In the genomic region with DNA sequence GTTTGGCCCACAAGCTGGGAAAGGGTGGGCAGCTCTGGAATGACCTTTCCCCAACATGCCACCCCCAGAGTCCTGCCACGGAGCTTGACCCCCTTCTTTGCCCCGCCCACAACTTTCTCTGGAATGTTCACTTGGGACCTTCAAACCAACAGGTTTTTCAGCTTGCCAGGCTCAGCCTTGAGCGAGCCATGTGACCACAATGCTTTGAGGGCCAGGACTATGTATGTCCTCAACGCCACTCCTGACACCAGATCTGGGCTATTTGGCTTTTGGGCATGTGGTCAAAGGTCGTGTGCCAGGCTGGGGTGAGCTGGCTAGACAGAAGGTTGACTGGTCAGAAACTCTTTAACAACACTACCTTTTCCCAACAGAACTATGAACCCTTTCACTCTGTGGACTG, we compare ENCODE assay signal across 14 mouse cellular contexts. TPM values are rescaled to one million over a fixed set of nuclear protein-coding genes. Genes with fewer than 3 reads are reported as not detected.
A peak's percentile ranks its signal among the peaks of the same experiment; 100 is the strongest.
DNase-seq lines count a peak whose midpoint lies in the region; ATAC-seq and TF ChIP-seq lines count a peak whose summit lies in the region.
"Had no signal": no experiment of that assay in that cellular context is flagged by ENCODE, and none has a peak within 500 bp of the region (broad histone marks: within the 10 kb centered on the region; RNA-seq: fewer than 3 reads in every experiment).

No protein-coding gene starts in this region.

- no peak for TF ChIP-seq CTCF in E14TG2a.4 (conservative IDR thresholded peaks at IDR 0.05; ENCODE audit: low read length)

- no peaks in the 10 kb centered on the region for H3K27me3 ChIP-seq in E14TG2a.4 (ENCODE audit: insufficient read depth, low read length)
- peaks cover 6% of the 10 kb centered on the region for H3K27me3 ChIP-seq in embryonic facial prominence, embryonic 10.5 days (replicated peaks; ENCODE audit: low read depth, poor library complexity, severe bottlenecking)
- no peaks in the 10 kb centered on the region for H3K27me3 ChIP-seq in kidney, embryonic 14.5 days (ENCODE audit: control insufficient read depth, insufficient read depth, low read length)
- H3K27me3 ChIP-seq in lung, embryonic 16.5 days (ENCODE audit: control insufficient read depth, insufficient read depth, low read depth, low read length) = no peaks in the 10 kb centered on the region
- H3K27me3 ChIP-seq in hindbrain, embryonic 11.5 days (ENCODE audit: control insufficient read depth, insufficient read depth, low read length) = no peaks in the 10 kb centered on the region
- H3K27me3 ChIP-seq: forebrain, embryonic 15.5 days had no signal

- no peaks in the 10 kb centered on the region for H3K36me3 ChIP-seq in E14TG2a.4 (ENCODE audit: insufficient read depth, low read length)
- H3K36me3 ChIP-seq in embryonic facial prominence, embryonic 10.5 days (replicated peaks) = no peaks in the 10 kb centered on the region
- H3K36me3 ChIP-seq in kidney, embryonic 14.5 days (ENCODE audit: control insufficient read depth, insufficient read depth, low read length) = no peaks in the 10 kb centered on the region
- H3K36me3 ChIP-seq in lung, embryonic 16.5 days (ENCODE audit: control insufficient read depth, insufficient read depth, low read length) = no peaks in the 10 kb centered on the region
- no peaks in the 10 kb centered on the region for H3K36me3 ChIP-seq in hindbrain, embryonic 11.5 days (ENCODE audit: control insufficient read depth, insufficient read depth, low read length)
- H3K36me3 ChIP-seq: forebrain, embryonic 15.5 days; limb, embryonic 10.5 days had no signal

- no peaks in the 10 kb centered on the region for H3K9me3 ChIP-seq in E14TG2a.4 (ENCODE audit: low read length)
- H3K9me3 ChIP-seq in embryonic facial prominence, embryonic 10.5 days = no peaks in the 10 kb centered on the region
- H3K9me3 ChIP-seq in kidney, embryonic 14.5 days (ENCODE audit: control insufficient read depth, low read length) = no peaks in the 10 kb centered on the region
- no peaks in the 10 kb centered on the region for H3K9me3 ChIP-seq in lung, embryonic 16.5 days (ENCODE audit: control insufficient read depth, low read length)
- no peaks in the 10 kb centered on the region for H3K9me3 ChIP-seq in hindbrain, embryonic 11.5 days (ENCODE audit: control insufficient read depth, low read length)
- H3K9me3 ChIP-seq: forebrain, embryonic 15.5 days; limb, embryonic 10.5 days had no signal

- no peak for ATAC-seq in kidney, embryonic 14.5 days (ENCODE audit: low FRiP score, low TSS enrichment)
- ATAC-seq in lung, embryonic 16.5 days (ENCODE audit: low read depth) = peak; percentile 58
- ATAC-seq in hindbrain, embryonic 11.5 days (ENCODE audit: low FRiP score) = no peak
- ATAC-seq in inflammation-experienced regulatory T-cells, adult 6 months = no peak

- no peak overlapping the region for H3K4me2 ChIP-seq in kidney, embryonic 14.5 days (replicated peaks; ENCODE audit: low read depth, low read length)
- no peak overlapping the region for H3K4me2 ChIP-seq in lung, embryonic 16.5 days (ENCODE audit: low read depth, low read length)
- no peak overlapping the region for H3K4me2 ChIP-seq in hindbrain, embryonic 11.5 days (replicated peaks; ENCODE audit: low read depth, low read length)

- H3K9ac ChIP-seq in kidney, embryonic 14.5 days (ENCODE audit: low read depth, low read length) = no peak overlapping the region
- no peak overlapping the region for H3K9ac ChIP-seq in lung, embryonic 16.5 days (ENCODE audit: low read length)
- no peak overlapping the region for H3K9ac ChIP-seq in hindbrain, embryonic 11.5 days (ENCODE audit: low read depth, low read length)
- H3K9ac ChIP-seq: forebrain, embryonic 15.5 days had no signal

- peak overlapping the region; percentile 10 for H3K27ac ChIP-seq in embryonic facial prominence, embryonic 10.5 days (replicated peaks)
- H3K27ac ChIP-seq in kidney, embryonic 14.5 days (ENCODE audit: low read depth, low read length) = peak overlapping the region; percentile 71
- H3K27ac ChIP-seq in lung, embryonic 16.5 days (ENCODE audit: low read length) = peak overlapping the region; percentile 93
- H3K27ac ChIP-seq in hindbrain, embryonic 11.5 days (ENCODE audit: low read depth, low read length) = no peak overlapping the region

- no peak for DNase-seq in embryonic facial prominence, embryonic 10.5 days (ENCODE audit: low spot score)
- DNase-seq in B cell, adult 2 months = no peak
- DNase-seq in hindbrain, embryonic 11.5 days (ENCODE audit: low spot score) = no peak
- DNase-seq in gastrocnemius, adult 18-20 months (ENCODE audit: low spot score) = no peak

- H3K4me1 ChIP-seq in E14TG2a.4 (replicated peaks; ENCODE audit: low read depth, low read length) = peaks cover 31% of the 10 kb centered on the region
- H3K4me1 ChIP-seq in embryonic facial prominence, embryonic 10.5 days = peaks cover 27% of the 10 kb centered on the region
- peaks cover 3% of the 10 kb centered on the region; the same call in 1 of the 2 replicates for H3K4me1 ChIP-seq in kidney, embryonic 14.5 days (ENCODE audit: control insufficient read depth, insufficient read depth, low read length)
- H3K4me1 ChIP-seq in lung, embryonic 16.5 days (replicated peaks; ENCODE audit: control insufficient read depth, insufficient read depth, low read length) = peaks cover 13% of the 10 kb centered on the region; the same call in 1 of the 2 replicates
- no peaks in the 10 kb centered on the region; the same call in 1 of the 2 replicates for H3K4me1 ChIP-seq in hindbrain, embryonic 11.5 days (replicated peaks; ENCODE audit: control insufficient read depth, insufficient read depth, low read length)

- WGBS in embryonic facial prominence, embryonic 10.5 days = 56% methylated on average over 5 of the region's 5 CpGs
- WGBS in kidney, embryonic 14.5 days = 54% methylated on average over 5 of the region's 5 CpGs
- WGBS in lung, embryonic 16.5 days = 44% methylated on average over 5 of the region's 5 CpGs
- WGBS in hindbrain, embryonic 11.5 days = 62% methylated on average over 5 of the region's 5 CpGs

- 0 out of 2 replicates have a peak overlapping the region, but pooled peaks have one; percentile 5 for H3K4me3 ChIP-seq in E14TG2a.4 (replicated peaks; ENCODE audit: low read length)
- H3K4me3 ChIP-seq in embryonic facial prominence, embryonic 10.5 days = no peak overlapping the region
- no peak overlapping the region for H3K4me3 ChIP-seq in kidney, embryonic 14.5 days (ENCODE audit: low read length)
- no peak overlapping the region for H3K4me3 ChIP-seq in lung, embryonic 16.5 days (ENCODE audit: low read length)
- no peak overlapping the region for H3K4me3 ChIP-seq in hindbrain, embryonic 11.5 days (ENCODE audit: low read depth, low read length)
- H3K4me3 ChIP-seq: forebrain, embryonic 15.5 days had no signal

RNA-seq across cellular contexts. Expression of gene Abhd11, which starts 6.8 kb away (rescaled TPM):
- polyA plus RNA-seq in embryonic facial prominence, embryonic 10.5 days (2016; fragmentation: Nextera tagmentation; extraction: Ambion mirVana) = 39.6 and 41.7 TPM in 2 replicates
- polyA plus RNA-seq in kidney, embryonic 14.5 days (2014; fragmentation: Nextera tagmentation; extraction: Ambion mirVana) = 73.5 and 78.9 TPM in 2 replicates
- 73.3 and 73.4 TPM in 2 replicates for polyA plus RNA-seq in lung, embryonic 16.5 days (2015; fragmentation: Nextera tagmentation; extraction: Ambion mirVana)
- 45.1 and 48.3 TPM in 2 replicates for polyA plus RNA-seq in hindbrain, embryonic 11.5 days (2014; fragmentation: Nextera tagmentation; extraction: Ambion mirVana)
- total RNA-seq in gastrocnemius, adult 18-20 months (2021) = 10 to 100 TPM; 45.1 to 49.8 TPM
- polyA plus RNA-seq in inflammation-experienced regulatory T-cells, adult 6 months (2017; shearing (Covaris generic)) = 10 to 100 TPM; 26.7 to 80.0 (median 60.4) TPM

RNA-seq across cellular contexts. Expression of gene Cldn3, which starts 16.1 kb away (rescaled TPM):
- 18.2 and 18.8 TPM in 2 replicates for polyA plus RNA-seq in embryonic facial prominence, embryonic 10.5 days (2016; fragmentation: Nextera tagmentation; extraction: Ambion mirVana)
- polyA plus RNA-seq in kidney, embryonic 14.5 days (2014; fragmentation: Nextera tagmentation; extraction: Ambion mirVana) = 47.0 and 54.7 TPM in 2 replicates
- polyA plus RNA-seq in lung, embryonic 16.5 days (2015; fragmentation: Nextera tagmentation; extraction: Ambion mirVana) = 328 and 355 TPM in 2 replicates
- polyA plus RNA-seq in hindbrain, embryonic 11.5 days (2014; fragmentation: Nextera tagmentation; extraction: Ambion mirVana) = 3.5 and 5.3 TPM in 2 replicates
- total RNA-seq in gastrocnemius, adult 18-20 months (2021) = under 1 TPM; 0.18 to 0.36 TPM
- polyA plus RNA-seq in inflammation-experienced regulatory T-cells, adult 6 months (2017; shearing (Covaris generic)) = not detected
- total RNA-seq: CH12.LX; megakaryocyte progenitor cell, adult 5-6 weeks; monocyte, adult 5-6 weeks had no signal

RNA-seq across cellular contexts. Expression of gene Stx1a, which starts 21.1 kb away (rescaled TPM):
- 13.5 and 13.8 TPM in 2 replicates for polyA plus RNA-seq in embryonic facial prominence, embryonic 10.5 days (2016; fragmentation: Nextera tagmentation; extraction: Ambion mirVana)
- polyA plus RNA-seq in kidney, embryonic 14.5 days (2014; fragmentation: Nextera tagmentation; extraction: Ambion mirVana) = 11.5 and 13.5 TPM in 2 replicates
- polyA plus RNA-seq in lung, embryonic 16.5 days (2015; fragmentation: Nextera tagmentation; extraction: Ambion mirVana) = 11.8 and 12.4 TPM in 2 replicates
- 21.8 and 24.0 TPM in 2 replicates for polyA plus RNA-seq in hindbrain, embryonic 11.5 days (2014; fragmentation: Nextera tagmentation; extraction: Ambion mirVana)
- total RNA-seq in gastrocnemius, adult 18-20 months (2021) = under 1 TPM; 0.18 to 0.40 TPM
- polyA plus RNA-seq in inflammation-experienced regulatory T-cells, adult 6 months (2017; shearing (Covaris generic)) = 10 to 100 TPM in 2 of 3 experiments, 1 to 10 TPM in 1; 4.4 to 24.9 (median 20.8) TPM

RNA-seq across cellular contexts. Expression of gene Cldn4, which starts 55.4 kb away (rescaled TPM):
- 16.7 and 17.5 TPM in 2 replicates for polyA plus RNA-seq in embryonic facial prominence, embryonic 10.5 days (2016; fragmentation: Nextera tagmentation; extraction: Ambion mirVana)
- 73.4 and 76.1 TPM in 2 replicates for polyA plus RNA-seq in kidney, embryonic 14.5 days (2014; fragmentation: Nextera tagmentation; extraction: Ambion mirVana)
- 33.0 and 33.1 TPM in 2 replicates for polyA plus RNA-seq in lung, embryonic 16.5 days (2015; fragmentation: Nextera tagmentation; extraction: Ambion mirVana)
- 7.8 and 10.2 TPM in 2 replicates for polyA plus RNA-seq in hindbrain, embryonic 11.5 days (2014; fragmentation: Nextera tagmentation; extraction: Ambion mirVana)
- total RNA-seq in gastrocnemius, adult 18-20 months (2021) = not detected
- not detected for polyA plus RNA-seq in inflammation-experienced regulatory T-cells, adult 6 months (2017; shearing (Covaris generic))
- total RNA-seq: megakaryocyte progenitor cell, adult 5-6 weeks; monocyte, adult 5-6 weeks had no signal
- polyA plus RNA-seq: forebrain, embryonic 15.5 days; heart, postnatal 0 days had no signal
